Mouse (Mus musculus) hematopoietic stem cell, adult 5-6 weeks (primary cell): ENCODE measurements around the gene Lpin3. TPM values are rescaled to one million over a fixed set of nuclear protein-coding genes. Genes with fewer than 3 reads are reported as not detected.

ENCODE experiments used
- ATAC-seq, 2 experiments: fragments of 125-278 bp in 1 of 2; replicated peaks in 1 of 2; 2 replicates each; pipeline ENCODE4 v1.8.0; 2016 to 2017; ENCODE audit warnings: inconsistent platforms in 2 of 2, mild to moderate bottlenecking in 2 of 2, moderate number of reproducible peaks in 2 of 2, low read depth in 1 of 2, moderate TSS enrichment in 1 of 2; ENCODE audit not compliant: low FRiP score in 2 of 2, poor library complexity in 2 of 2, severe bottlenecking in 2 of 2, insufficient read depth in 1 of 2, low TSS enrichment in 1 of 2
- total RNA-seq: library from RNA; stranded (forward); fragments of 172-1452, 232-1000 nt; gene quantifications from 2 replicates; pipeline ENCODE4 v1.2.3, GENCODE M21; 2017

Lpin3 gene
- total RNA-seq, 1 experiment from 2014 or later = not detected

GRCm38 (mm10) chr2:160881462-160882101 lies 1.1 kb downstream of the Lpin3 start:
- ATAC-seq = no peak

GRCm38 (mm10) chr2:160882436-160882835 lies 2.0 kb downstream of the Lpin3 start:
- ATAC-seq = no peak

DNA sequence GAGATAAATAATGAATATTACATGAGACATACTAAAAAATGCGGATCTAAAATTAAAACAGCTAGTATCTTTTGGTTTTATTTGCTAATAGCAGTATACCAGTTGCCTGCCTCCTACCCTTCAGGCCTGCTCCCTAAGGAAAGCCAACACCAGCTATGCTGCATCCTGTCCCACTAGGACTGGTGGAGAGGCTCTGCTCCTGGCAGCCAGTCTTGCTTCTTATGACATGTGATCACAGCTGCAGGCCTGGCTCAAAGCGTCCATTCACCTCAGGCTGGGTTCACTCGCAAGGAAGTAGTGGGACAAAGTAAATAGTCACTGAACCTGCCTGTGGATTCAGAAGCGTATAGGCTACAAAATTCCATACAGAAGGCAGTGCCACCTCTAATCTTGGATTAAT lies 3.4 kb downstream of the Lpin3 start:
- ATAC-seq = no peak

DNA sequence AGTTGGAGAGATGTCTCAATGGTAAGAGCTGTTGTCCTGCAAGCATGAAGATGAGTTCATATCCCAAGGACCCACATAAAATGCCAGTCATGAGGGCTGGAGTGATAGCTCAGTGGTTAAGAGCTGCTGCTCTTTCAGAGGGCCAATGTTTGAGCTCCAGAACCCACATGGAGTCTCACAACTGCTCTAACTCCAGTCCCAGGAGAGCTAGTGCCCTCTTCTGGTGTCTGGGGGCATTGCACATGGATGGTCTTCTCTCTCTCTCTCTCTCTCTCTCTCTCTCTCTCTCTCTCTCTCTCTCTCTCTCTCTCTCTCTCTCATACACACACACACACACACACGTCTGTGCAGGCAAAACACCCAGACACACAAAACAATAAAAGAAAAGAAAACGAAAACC lies 4.4 kb downstream of the Lpin3 start:
- peak in 1 of 2 experiments; percentile 28; a peak in 1 of 4 replicates for ATAC-seq

DNA sequence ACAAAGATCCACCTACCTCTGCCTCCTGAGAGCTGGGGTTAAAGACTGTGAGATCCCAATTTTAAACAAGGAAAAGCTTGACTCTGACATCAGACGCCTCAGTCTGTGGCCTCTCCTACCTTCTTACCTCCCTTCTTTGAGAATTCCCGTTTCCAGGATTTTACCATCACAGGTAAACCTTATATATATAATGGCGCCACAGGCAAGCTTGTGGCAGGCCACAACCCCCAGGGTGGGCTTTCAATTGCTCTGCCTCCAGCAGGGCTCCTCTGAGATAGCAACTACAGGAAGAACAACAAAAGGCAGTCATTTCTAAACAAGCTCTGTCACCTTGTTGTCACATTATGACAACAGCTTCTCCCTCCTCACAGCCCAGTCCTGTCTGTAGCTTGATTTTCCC lies 5.8 kb downstream of the Lpin3 start:
- ATAC-seq = no peak

DNA sequence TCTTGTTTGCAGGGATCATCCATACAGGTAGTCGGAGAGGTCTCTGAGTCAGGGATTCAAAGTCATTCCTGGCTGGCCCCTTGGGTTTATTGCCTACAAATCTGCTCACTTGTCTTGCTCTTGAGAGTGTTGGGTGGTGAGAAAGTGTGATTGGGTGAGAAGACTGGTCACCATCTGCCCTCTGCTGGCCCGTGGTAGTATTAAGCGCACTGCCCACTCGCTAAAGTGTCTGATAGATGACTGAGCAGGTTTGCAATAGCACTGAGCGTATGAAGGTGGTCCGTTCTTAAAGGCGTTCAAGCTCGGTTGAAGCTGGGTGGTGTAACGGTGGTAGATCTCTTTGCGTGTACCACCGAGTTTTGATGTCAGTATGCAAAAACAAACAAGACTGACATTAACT lies 6.8 kb downstream of the Lpin3 start:
- ATAC-seq = peak; percentile 93 to 97

DNA sequence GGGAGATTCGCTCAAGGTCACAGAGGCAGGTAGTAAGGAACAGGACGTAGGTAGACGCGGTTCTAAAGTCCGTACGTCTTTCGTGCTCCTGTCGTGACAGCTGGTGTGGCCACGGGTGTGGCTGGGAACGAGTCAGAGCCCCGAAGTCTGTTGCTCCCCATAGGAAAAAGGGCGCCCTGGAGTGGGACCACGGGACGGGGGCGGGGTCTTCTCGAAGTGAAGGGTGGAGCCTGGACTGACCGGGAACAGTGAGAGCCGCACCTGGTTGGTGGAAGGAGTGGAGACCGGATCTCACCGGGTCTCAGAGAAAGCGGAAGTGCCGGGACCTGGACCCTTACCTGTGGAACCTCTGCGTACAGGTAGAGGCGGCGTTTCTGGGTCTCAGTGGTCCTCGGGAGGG lies 7.4 kb downstream of the Lpin3 start:
- peak; percentile 14 to 26; a peak in 2 of 4 replicates for ATAC-seq

DNA sequence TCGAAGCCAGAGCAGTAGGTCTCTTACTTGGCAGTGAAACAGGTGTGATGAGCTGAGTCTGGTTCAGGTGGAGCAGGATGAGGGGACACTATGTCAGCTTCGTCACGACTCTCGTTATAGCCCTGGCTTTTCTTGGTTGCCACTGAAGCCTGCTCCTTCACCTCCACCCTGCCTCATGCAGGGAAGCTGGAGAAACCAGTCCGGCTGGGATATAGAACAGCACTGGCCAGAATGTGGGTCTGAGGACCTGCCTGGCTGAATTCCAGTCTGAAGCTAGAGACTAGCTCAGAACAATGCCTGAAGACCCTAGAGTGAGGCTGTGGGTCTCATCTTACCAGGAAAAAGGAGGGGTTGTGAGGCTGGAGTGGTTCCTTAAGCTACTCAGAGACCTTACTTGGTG lies 10.6 kb downstream of the Lpin3 start:
- ATAC-seq = no peak

DNA sequence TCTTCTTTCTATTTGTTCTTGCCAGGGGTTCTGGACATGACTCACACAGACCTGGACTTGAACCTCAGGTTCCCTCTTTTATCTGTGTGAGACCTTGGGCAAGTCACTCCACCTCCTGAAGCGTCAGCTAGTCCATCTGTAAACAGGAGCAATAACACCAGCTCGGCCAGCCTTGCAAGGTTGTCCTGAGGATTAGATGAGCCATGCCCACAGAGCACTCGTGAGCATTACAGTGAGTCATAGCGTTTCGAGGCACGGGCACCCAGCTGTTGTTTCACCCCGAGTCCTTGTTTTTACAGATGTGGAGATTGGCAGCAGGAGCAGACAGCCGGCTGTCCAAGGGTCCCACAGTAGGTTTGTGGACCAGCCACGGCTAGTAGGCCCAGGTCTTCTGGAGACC lies 11.2 kb downstream of the Lpin3 start:
- ATAC-seq = no peak

DNA sequence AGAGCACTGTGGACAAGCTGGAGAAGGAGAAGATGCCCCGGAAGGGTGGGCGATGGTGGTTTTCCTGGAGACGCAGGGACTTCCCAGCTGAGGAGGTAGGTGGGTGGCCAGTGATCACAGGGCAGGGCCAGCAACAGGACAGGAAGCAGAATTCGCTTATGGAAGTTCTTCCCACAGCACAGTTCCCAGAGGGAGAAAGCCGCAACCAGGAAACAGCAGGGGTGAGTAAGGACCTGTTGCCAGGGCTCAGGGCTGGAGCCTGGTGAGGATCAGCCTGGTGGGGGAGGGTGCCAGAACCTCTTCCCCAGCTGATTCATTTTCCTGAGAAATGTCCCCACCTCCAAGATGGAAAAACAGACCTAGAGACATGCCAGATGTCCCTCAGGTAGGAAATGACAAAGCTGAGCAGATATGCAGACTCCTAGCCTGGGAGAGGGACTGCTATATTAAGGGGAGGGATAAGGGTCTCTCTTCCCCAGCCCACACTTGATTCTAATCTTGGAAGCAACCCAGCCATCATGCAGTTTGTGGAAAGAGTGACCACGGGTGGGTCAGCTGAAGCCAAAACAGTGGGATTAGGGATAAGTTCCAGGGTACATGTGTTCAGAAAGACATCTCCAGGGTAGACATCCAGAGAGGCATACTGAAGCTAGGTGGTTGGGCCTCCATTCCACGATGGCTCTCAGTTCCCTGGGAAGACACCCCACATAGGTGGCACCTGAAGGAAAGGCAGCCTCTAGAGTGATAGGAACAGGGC lies 21.4 kb downstream of the Lpin3 start:
- ATAC-seq = no peak

- ATAC-seq = no peak
Observed at GRCm38 (mm10) chr2:160905301-160905700, 24.8 kb downstream of the Lpin3 start.

GRCm38 (mm10) chr2:160906101-160906500 lies 25.6 kb downstream of the Lpin3 start:
- ATAC-seq = no peak

DNA sequence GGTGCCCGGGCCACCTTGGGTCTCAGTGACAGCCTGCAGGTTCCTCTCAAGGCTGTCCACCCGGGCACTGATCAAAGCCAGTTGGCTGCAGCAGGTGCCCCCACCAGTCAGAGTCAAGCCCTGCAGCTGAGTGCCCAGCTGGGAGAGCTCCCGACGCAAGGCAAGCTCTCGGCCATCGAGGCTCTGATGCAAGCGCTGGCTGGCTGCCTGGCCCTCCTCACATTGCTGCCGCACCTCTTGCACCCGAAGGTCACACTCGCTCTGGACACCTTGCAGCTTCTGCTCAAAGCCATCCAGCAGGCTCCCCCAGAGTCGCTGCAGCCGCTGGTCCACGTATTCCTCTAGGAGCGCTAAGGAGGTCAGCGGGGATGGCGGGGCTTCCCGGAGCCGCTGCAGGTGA lies 28.1 kb downstream of the Lpin3 start:
- ATAC-seq = no peak

DNA sequence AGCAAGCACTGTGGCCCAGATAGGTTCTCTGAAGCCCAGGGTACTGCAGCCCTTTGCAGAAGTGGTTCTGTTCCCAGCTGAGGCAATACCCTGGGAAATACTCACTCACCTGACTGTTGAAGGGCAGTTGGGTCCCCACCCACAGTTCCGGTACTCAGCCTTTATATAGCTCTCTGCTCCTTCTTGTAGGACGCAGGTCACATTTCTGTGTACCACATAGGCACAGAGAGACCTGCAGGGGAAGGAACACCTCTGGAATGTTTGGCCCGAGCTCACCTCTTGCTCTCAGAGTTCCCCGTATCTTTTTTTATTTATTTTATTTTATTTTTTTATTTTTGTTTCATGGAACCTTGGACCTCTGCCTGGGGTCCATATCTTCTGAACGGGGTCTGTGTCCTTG lies 30.2 kb downstream of the Lpin3 start:
- no peak for ATAC-seq

DNA sequence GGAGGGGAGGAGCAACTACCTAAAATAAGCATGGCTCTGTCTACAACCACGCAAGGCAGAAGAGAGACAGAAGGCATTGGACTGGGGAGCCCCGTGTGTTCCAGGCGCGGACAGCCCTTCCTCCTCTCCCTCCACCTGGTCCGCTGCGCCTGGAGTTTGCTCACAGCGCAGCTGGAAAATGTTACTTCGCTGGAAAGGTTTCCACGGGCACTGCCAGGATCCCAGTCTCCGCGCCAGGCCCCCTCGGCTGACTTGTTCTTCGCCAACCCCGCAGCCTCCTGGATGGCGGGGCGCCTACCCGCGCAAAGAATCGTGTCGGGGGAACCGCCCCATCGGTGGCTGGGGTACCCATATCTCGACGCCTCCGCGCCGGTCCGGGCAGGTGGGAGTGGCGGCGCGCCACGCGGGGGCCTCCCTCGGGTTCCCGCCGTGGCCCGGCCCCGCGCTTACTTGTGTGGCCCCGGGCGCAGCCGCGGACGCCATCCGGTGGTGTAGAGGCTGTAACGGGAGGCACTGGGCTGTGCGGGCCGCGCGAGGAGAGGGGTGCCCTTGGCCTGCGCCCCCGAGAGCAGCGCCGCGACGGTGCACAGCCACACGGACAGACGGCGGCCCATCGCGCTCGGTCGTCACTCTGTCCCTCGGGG lies 31.2 kb downstream of the Lpin3 start:
- ATAC-seq = no peak

- no peak for ATAC-seq
Observed at GRCm38 (mm10) chr2:160912231-160912671, 31.8 kb downstream of the Lpin3 start, which contains the start of gene Emilin3. TSS of gene Emilin3 (minus strand) at chr2:160912328.

DNA sequence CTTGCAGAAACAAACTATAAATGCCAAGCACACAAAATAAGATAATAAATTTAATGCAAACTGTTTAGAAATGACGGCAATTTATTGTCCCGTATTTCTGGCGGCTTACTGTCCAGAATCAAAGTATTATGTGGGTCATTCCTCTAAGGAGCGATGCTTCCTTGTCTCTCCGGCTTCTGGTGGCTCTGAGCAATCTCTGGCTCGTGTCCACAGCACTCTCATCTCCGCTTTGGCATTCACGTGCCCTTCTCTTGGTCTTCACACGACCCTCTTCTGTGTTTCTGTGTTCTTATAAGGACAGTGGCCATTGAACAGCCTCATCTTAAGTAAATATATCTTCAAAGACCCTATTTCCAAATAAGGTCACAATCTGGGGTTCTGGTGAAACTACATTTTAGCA lies 34.2 kb downstream of the Lpin3 start:
- ATAC-seq = no peak

GRCm38 (mm10) chr2:160915821-160916610 lies 35.5 kb downstream of the Lpin3 start:
- no peak for ATAC-seq
